Mouse (Mus musculus) hindbrain, embryonic 16.5 days (tissue): ENCODE measurements around the gene Ndufv3. TPM values are rescaled to one million over a fixed set of nuclear protein-coding genes. Genes with fewer than 3 reads are reported as not detected.

Experiments
- ATAC-seq: fragments of 200-750 bp; cut with Nextera tagmentation; 2 replicates; pipeline ENCODE4 v1.8.0; 2017; ENCODE audit warnings: moderate TSS enrichment, moderate library complexity
- H3K27ac ChIP-seq: fragments of 300-500 bp; sonication (generic); 2 replicates; pipeline ENCODE4 v1.5.1; 2014; ENCODE audit warnings: low read depth, mild to moderate bottlenecking, control low read depth, low read length, moderate library complexity
- H3K27me3 ChIP-seq: fragments of 300-500 bp; sonication (generic); replicated peaks from 2 replicates; pipeline ENCODE4 v1.6.1; 2014; ENCODE audit warnings: low read length; ENCODE audit not compliant: control insufficient read depth, insufficient read depth
- H3K36me3 ChIP-seq: fragments of 300-500 bp; sonication (generic); 2 replicates; pipeline ENCODE4 v1.6.1; 2014; ENCODE audit warnings: mild to moderate bottlenecking, low read length, moderate library complexity, mixed read lengths; ENCODE audit not compliant: control insufficient read depth, insufficient read depth
- H3K4me1 ChIP-seq: fragments of 300-500 bp; sonication (generic); 2 replicates; pipeline ENCODE4 v1.6.1; 2014; ENCODE audit warnings: low read depth, low read length; ENCODE audit not compliant: control insufficient read depth, insufficient read depth
- H3K4me2 ChIP-seq: fragments of 300-500 bp; sonication (generic); 2 replicates; pipeline ENCODE4 v1.6.1; 2014; ENCODE audit warnings: mild to moderate bottlenecking, low read length, control low read depth, moderate library complexity
- H3K4me3 ChIP-seq: fragments of 300-500 bp; sonication (generic); 2 replicates; pipeline ENCODE4 v1.5.1; 2014; ENCODE audit warnings: mild to moderate bottlenecking, low read length, control low read depth, moderate library complexity
- H3K9ac ChIP-seq: fragments of 300-500 bp; sonication (generic); 2 replicates; pipeline ENCODE4 v1.6.1; 2014; ENCODE audit warnings: low read depth, mild to moderate bottlenecking, control low read depth, low read length, moderate library complexity
- H3K9me3 ChIP-seq: fragments of 300-500 bp; sonication (generic); 2 replicates; pipeline ENCODE4 v1.6.1; 2014; ENCODE audit warnings: mild to moderate bottlenecking, low read length, moderate library complexity; ENCODE audit not compliant: control insufficient read depth
- WGBS: fragments of 180-500 bp; shearing (Covaris S2); extraction: QIAGEN DNeasy Blood & Tissue Kit; methylation state at CpG from one replicate; pipeline ENCODE4 v1.1.7; 2014; 5-methylcytosine and 5-hydroxymethylcytosine counted together
- polyA plus RNA-seq: library from polyadenylated mRNA; unstranded; fragments of >200 nt; fragmentation: Nextera tagmentation; extraction: Ambion mirVana; gene quantifications from 2 replicates; pipeline ENCODE4 v1.2.1, GENCODE M21; 2015

Ndufv3 gene
- polyA plus RNA-seq, 1 experiment from 2014 or later, result 478 TPM

GRCm38 (mm10) chr17:31492416-31492815, 27.5 kb upstream of the Ndufv3 start:
- Histone ChIP-seq H3K27ac (no peak overlapping the region), H3K27me3 (no peaks in the 10 kb centered on the region), H3K4me3 (no peak overlapping the region), H3K36me3 (peaks cover 12% of the 10 kb centered on the region), H3K4me2 (no peak overlapping the region), H3K4me1 (no peaks in the 10 kb centered on the region; the same call in 1 of the 2 replicates), H3K9ac (no peak overlapping the region), H3K9me3 (no peaks in the 10 kb centered on the region)
- ATAC-seq, result peak; percentile 82
- 0% methylated on average over 2 of the region's 2 CpGs for WGBS

GRCm38 (mm10) chr17:31494989-31495388, 24.9 kb upstream of the Ndufv3 start:
- Histone ChIP-seq H3K4me2 (no peak overlapping the region), H3K36me3 (peaks cover 23% of the 10 kb centered on the region), H3K9ac (no peak overlapping the region), H3K4me3 (no peak overlapping the region), H3K27ac (no peak overlapping the region), H3K27me3 (no peaks in the 10 kb centered on the region), H3K9me3 (no peaks in the 10 kb centered on the region), H3K4me1 (no peaks in the 10 kb centered on the region; the same call in 1 of the 2 replicates)
- WGBS, result 86% methylated on average over 1 of the region's 1 CpGs
- ATAC-seq, result no peak

GRCm38 (mm10) chr17:31497726-31498125, 22.2 kb upstream of the Ndufv3 start:
- H3K4me2 ChIP-seq, result no peak overlapping the region
- no peaks in the 10 kb centered on the region; the same call in 1 of the 2 replicates for H3K4me1 ChIP-seq
- 88% methylated on average over 6 of the region's 6 CpGs for WGBS
- H3K9me3 ChIP-seq, result no peaks in the 10 kb centered on the region
- H3K4me3 ChIP-seq, result no peak overlapping the region
- no peak for ATAC-seq
- H3K36me3 ChIP-seq, result peaks cover 38% of the 10 kb centered on the region
- H3K27me3 ChIP-seq, result no peaks in the 10 kb centered on the region
- no peak overlapping the region for H3K9ac ChIP-seq
- H3K27ac ChIP-seq, result no peak overlapping the region

GRCm38 (mm10) chr17:31499725-31500124, 20.2 kb upstream of the Ndufv3 start:
- H3K9ac ChIP-seq, result no peak overlapping the region
- H3K4me1 ChIP-seq, result peaks cover 1% of the 10 kb centered on the region; the same call in 1 of the 2 replicates
- H3K4me2 ChIP-seq, result no peak overlapping the region
- H3K27ac ChIP-seq, result no peak overlapping the region
- no peaks in the 10 kb centered on the region for H3K27me3 ChIP-seq
- no peaks in the 10 kb centered on the region for H3K9me3 ChIP-seq
- no peak for ATAC-seq
- H3K36me3 ChIP-seq, result peaks cover 46% of the 10 kb centered on the region
- WGBS, result 91% methylated on average over 12 of the region's 12 CpGs
- no peak overlapping the region for H3K4me3 ChIP-seq

- WGBS, result 90% methylated on average over 8 of the region's 8 CpGs
Observed at GRCm38 (mm10) chr17:31500416-31500815, 19.5 kb upstream of the Ndufv3 start.

GRCm38 (mm10) chr17:31500908-31501307, 19.0 kb upstream of the Ndufv3 start:
- Histone ChIP-seq H3K4me2 (no peak overlapping the region), H3K4me3 (no peak overlapping the region), H3K9me3 (no peaks in the 10 kb centered on the region), H3K27me3 (no peaks in the 10 kb centered on the region), H3K9ac (no peak overlapping the region), H3K4me1 (peaks cover 4% of the 10 kb centered on the region; the same call in 1 of the 2 replicates), H3K27ac (no peak overlapping the region), H3K36me3 (peaks cover 41% of the 10 kb centered on the region)
- no peak for ATAC-seq
- WGBS, result 85% methylated on average over 3 of the region's 3 CpGs

More at GRCm38 (mm10) chr17:31500416-31500815, 19.5 kb upstream of the Ndufv3 start:
- ATAC-seq, result no peak
- peaks cover 4% of the 10 kb centered on the region; the same call in 1 of the 2 replicates for H3K4me1 ChIP-seq
- H3K36me3 ChIP-seq, result peaks cover 46% of the 10 kb centered on the region
- H3K4me2 ChIP-seq, result no peak overlapping the region
- no peaks in the 10 kb centered on the region for H3K27me3 ChIP-seq
- no peak overlapping the region for H3K4me3 ChIP-seq
- no peak overlapping the region for H3K9ac ChIP-seq
- no peaks in the 10 kb centered on the region for H3K9me3 ChIP-seq
- no peak overlapping the region for H3K27ac ChIP-seq

- H3K36me3 ChIP-seq, result peaks cover 37% of the 10 kb centered on the region
- no peak for ATAC-seq
- H3K27ac ChIP-seq, result no peak overlapping the region
- peaks cover 4% of the 10 kb centered on the region; the same call in 1 of the 2 replicates for H3K4me1 ChIP-seq
- H3K9me3 ChIP-seq, result no peaks in the 10 kb centered on the region
- H3K4me3 ChIP-seq, result no peak overlapping the region
- no peaks in the 10 kb centered on the region for H3K27me3 ChIP-seq
- WGBS, result 96% methylated on average over 12 of the region's 12 CpGs
- H3K9ac ChIP-seq, result no peak overlapping the region
- no peak overlapping the region for H3K4me2 ChIP-seq
Observed at GRCm38 (mm10) chr17:31502261-31502927, 17.5 kb upstream of the Ndufv3 start.

- Histone ChIP-seq H3K27me3 (no peaks in the 10 kb centered on the region), H3K9ac (no peak overlapping the region), H3K4me3 (no peak overlapping the region), H3K36me3 (peaks cover 35% of the 10 kb centered on the region), H3K9me3 (no peaks in the 10 kb centered on the region), H3K4me2 (no peak overlapping the region), H3K4me1 (peaks cover 4% of the 10 kb centered on the region; the same call in 1 of the 2 replicates), H3K27ac (no peak overlapping the region)
- 96% methylated on average over 12 of the region's 12 CpGs for WGBS
- no peak for ATAC-seq
Observed at GRCm38 (mm10) chr17:31503337-31503736, 16.6 kb upstream of the Ndufv3 start.

- H3K36me3 ChIP-seq, result peaks cover 33% of the 10 kb centered on the region
- WGBS, result 90% methylated on average over 2 of the region's 2 CpGs
- no peak for ATAC-seq
Observed at GRCm38 (mm10) chr17:31503936-31504335, 16.0 kb upstream of the Ndufv3 start.

More at GRCm38 (mm10) chr17:31503936-31504335, 16.0 kb upstream of the Ndufv3 start:
- Histone ChIP-seq H3K9me3 (no peaks in the 10 kb centered on the region), H3K27me3 (no peaks in the 10 kb centered on the region), H3K4me2 (no peak overlapping the region), H3K4me3 (no peak overlapping the region), H3K4me1 (peaks cover 4% of the 10 kb centered on the region; the same call in 1 of the 2 replicates), H3K27ac (no peak overlapping the region), H3K9ac (no peak overlapping the region)
